Mouse (Mus musculus) cerebellum, adult 9-10 months (tissue): ENCODE data around the gene Nfix.

ENCODE experiments used
- DNase-seq: peaks from one replicate; pipeline ENCODE4 v3.0.0; 2022

The Nfix gene

GRCm38 (mm10) chr8:84799999-84800831 lies at the start of gene Nfix:
Nfix (minus strand) TSS chr8:84800344.
- DNase-seq, result peak; percentile 76

DNA sequence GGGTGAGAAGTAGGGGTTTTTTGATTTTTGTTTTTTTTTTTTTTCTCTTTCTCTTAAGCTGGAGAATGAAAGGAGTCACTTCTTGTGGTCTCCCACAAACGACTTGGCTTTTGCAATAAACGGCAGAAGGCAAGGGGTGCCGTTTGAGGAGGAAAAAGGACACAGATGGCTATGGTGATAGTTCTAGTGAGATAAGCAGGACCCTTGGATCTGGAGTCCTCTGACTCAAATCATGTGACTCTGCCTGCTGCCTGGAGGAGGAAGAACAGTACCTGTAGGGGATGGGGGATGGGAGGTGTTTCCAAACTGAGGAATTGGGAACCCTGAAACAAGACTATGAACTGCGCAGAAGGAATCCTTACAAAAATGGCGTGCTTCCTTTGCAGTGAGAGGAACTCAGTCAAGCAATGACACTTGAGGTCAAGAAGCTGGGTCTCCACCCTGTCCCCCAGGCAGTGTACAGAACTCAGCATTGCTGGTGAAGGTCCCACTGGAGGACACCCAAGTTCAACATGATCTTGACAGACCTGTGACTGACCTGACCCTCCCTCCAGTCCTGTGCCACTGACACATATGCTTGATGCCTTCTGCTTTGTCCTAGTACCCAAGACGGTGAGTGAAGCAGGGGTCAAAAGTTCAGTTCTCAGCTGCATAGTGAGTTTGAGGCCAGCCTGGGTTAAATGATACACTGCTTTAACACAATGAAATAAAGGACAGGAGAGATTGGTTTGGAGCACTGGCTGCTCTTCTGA lies 47.7 kb upstream of the Nfix start:
- DNase-seq, result peak; percentile 66

- DNase-seq, result peak; percentile 100
Measured at GRCm38 (mm10) chr8:84846722-84847572, 46.8 kb upstream of the Nfix start, which contains the start of gene Calr. Calr (minus strand) TSS chr8:84846934.

GRCm38 (mm10) chr8:84846094-84846721 lies 46.1 kb upstream of the Nfix start:
- peak; percentile 73 for DNase-seq

- DNase-seq, result peak; percentile 67
Measured at GRCm38 (mm10) chr8:84845355-84846093, 45.4 kb upstream of the Nfix start.

DNA sequence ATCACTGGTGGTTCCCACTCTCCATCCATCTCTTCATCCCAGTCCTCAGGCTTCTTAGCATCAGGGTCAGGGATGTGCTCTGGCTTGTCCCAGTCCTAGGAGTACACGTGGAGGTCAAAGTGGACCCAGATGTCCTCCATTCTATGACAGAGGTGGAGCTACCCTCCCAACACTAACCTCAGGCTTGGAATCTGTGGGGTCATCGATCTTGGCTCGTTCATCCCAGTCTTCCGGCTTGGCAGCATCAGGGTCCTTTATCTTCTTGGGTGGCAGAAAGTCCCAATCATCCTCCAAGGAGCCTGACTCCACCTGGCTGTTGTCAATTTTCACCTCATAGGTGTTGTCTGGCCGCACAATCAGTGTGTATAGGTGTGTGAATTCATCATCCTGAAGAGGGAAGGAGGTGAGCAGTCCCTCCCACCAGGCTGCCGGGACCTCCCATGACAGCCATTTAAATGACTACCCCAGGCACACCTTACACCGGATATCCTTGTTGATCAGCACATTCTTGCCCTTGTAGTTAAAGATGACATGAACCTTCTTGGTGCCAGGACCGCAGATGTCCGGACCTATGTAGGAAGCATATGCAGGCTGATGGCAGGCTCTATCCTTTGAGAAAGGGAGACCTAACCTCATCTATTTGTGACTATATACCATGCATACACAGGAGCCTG lies 44.4 kb upstream of the Nfix start:
- DNase-seq, result no peak

- DNase-seq, result no peak
Measured at GRCm38 (mm10) chr8:84841514-84841913, 41.4 kb upstream of the Nfix start.

DNA sequence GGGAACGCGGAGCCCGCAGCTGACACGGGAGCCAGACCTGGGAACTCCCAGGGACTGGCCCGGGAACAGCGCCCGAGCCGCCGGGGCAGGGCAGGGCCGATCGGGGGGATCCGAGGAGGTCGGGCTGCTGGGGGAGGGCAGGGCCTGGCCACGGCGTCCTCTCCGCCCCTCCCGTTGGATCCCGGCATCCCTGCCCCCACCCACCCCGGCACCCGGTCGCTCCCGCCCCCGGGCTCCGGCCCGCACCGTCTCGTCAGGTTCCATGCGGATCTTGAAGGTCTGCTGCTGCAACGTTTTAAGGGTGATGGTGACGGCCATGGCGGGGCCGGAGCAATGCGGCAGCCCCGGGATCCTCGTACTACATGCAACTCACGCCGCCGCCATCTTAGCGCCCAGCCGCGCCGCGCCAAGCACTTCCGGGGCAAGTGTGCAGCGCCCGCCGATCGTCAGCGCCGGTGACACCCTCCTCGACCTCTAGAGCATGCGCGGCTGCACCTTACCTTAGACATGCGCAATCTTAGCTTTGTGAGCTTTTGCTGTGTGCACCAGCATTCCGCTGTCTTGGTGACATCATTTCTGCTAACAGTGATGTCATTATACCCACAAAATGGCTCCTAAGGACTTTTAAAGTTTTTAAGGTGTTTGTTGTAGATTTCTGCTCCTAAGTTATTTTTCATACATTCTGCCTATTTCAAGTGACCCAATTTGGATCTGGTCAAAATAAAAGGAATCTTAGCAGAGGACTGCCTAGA lies 40.3 kb upstream of the Nfix start, which contains the start of gene Rad23a:
Gene Rad23a (minus strand): TSS at position 418 of the 752 bp plus-strand sequence.
- DNase-seq, result peak; percentile 91

- DNase-seq, result no peak
Measured at GRCm38 (mm10) chr8:84839875-84840247, 39.7 kb upstream of the Nfix start.

DNA sequence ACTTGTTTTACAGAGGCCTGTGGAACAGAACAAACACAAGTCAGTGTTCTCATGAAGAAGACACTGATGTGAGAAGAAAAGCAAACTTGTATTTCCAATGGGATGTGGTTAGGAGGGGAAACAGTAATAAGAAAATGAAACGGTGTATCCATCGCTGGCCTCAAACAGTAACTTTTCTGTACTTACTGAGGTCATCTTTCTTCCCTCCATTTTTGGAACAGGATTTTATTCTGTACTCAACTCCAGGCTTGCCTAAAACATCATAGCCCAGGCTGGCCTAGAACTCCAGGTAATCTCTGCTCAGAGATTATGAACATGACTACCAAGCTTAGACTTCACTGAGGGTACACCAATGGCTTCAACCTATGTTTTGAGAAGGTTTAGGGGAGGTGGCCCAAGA lies 39.3 kb upstream of the Nfix start:
- no peak for DNase-seq

DNA sequence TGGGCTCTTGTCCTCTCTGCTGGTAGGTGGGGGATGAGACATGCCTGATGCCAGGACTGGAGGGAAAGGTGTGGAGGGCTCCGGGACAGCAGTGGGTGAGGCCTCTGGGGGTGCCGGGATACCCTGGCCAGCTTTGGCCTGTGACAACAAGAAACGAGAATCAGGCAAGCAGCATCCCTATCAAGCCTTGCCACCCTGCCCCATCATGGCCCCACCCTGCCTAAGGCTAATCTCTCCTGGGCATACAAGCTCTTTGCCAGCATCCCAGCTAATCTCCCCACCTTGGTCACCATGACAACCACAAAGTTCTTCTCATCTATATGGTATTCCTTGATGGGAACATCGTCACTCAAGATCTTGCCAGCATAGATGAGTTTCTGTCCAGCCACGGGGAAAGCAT lies 38.4 kb upstream of the Nfix start:
- DNase-seq, result no peak

GRCm38 (mm10) chr8:84837912-84838470 lies 37.8 kb upstream of the Nfix start:
- no peak for DNase-seq

DNA sequence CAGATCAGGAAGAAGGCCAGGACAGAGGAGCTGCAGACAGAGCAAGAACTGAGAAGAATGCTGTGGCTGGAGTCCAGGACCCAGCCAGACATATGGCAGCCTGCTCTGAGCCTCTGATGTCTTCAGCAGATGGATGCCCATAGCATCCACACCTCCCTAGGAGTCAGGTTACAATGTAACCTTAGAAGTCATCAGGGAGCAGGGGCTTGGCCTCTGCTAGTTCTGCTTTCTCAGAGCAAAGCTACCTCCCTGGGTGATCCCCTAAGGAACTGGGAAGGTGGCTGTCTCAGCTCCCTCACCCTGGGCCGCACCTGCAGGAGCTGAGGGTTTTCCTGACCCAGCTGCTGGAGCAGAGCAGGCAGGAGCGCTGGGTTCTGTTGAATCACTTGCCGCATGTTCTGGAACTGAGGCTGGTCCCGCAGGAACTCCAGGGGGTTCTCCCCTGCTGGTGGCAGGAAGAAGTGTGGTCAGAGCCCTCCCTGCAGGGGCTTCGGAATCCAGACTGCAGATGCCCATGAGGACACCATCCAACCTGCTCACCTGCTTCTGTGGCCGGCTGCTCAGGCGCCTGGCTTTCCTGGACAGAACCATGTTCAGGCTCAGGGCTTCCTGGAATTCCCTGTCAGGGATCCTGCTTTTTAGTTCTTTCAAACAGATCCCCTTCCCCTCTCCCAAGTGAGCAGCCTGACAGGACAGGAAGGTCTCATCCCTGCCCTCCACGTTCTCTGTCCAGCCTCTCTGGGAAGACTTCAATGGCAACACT lies 37.2 kb upstream of the Nfix start:
- DNase-seq, result peak; percentile 59

- DNase-seq, result peak; percentile 87
Measured at GRCm38 (mm10) chr8:84834866-84835855, 35.0 kb upstream of the Nfix start.

GRCm38 (mm10) chr8:84834002-84834865 lies 34.1 kb upstream of the Nfix start:
- peak; percentile 56 for DNase-seq

DNA sequence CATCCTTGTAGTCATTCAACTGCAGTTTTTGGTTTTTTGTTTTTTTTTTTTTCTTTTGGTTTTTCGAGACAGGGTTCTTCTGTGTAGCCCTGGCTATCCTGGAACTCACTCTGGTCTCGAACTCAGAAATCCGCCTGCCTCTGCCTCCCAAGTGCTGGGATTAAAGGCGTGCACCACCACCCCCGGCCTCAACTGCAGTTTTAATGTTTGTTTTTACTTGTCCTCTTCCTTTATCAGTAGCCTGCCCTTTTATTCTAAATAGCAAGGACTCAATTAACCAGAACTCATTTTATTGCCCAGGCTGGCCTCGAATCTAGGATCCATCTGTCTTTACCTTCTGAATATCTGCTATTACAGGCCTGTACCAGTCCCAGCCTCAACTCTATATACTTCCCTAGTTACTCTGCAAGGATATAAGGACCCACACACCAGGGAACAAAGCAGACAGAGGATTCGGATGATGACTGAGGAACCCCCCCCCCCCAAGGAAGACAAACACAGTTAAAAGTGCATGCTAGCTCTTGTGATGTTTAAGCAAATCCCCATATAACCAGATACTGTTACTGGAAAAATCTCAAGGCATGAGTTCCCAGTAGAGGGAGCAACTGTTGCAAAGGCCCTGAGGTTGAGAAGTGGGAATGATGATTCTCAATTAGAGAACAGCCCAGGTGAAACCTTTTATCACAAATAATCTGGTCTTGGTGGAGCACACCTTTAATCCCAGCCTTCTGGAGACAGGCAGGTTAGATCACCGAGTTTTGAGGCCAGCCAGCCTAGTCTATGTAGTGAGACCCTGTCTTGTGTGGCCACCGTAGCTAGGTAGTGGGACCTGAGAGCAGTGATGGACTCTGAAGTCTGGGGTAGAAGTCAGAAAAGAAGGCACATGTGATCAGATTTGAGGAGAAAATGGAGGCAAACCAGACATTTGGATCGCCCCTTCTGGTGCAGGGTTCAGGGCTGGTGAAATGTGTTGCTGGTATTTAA lies 32.9 kb upstream of the Nfix start:
- peak; percentile 54 for DNase-seq
